Mouse (Mus musculus) cerebellum, adult 11-12 months (tissue): ENCODE measurements around the gene Zc3h18.

Experiments
- DNase-seq: peaks from one replicate; pipeline ENCODE4 v3.0.0; 2022

Zc3h18 gene

DNA sequence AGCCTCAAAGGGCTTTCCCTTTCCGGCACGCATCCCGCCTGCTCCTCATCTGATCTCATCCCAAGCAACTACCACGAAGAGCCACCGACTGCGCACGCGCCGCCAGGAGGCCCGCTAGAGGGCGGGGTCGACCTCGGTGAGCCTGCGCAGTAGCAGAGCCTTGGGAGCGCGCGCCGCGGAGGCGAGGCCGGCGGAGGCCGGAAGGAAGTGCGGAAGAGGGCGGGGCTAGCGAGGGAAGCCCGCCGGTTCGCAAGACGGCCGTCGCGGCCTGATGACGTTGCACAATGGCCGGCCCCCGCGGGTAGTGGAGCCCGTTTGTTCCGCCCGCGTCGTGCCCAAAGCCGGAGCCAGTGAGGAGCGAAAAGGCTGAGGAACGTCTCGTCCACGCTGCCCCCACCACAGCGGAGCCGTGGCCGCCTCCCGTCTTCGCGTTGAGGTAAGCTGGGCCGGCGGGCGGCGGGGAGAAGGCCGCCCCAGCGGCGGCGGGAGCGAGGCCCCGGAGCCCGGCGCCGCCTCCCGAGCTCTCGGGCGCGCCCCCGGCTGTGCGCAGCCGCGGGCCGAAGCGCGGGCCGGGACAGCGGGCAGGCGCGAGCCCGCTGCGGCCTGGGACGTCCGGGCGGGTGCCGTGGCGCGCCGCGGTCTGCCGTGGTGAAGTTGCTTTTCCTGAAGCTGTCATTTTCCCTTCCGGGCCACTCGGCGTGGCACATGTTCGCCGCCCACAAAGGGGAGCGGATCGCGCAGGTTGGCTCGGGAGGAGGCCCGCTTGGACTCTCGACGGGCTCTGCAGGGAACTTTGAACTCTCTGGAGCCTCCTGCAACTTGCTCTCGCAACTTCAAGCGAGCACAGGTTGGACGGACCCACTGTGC is at the start of gene Zc3h18:
Gene Zc3h18, plus strand, starts transcription at position 245 of the 867 bp plus-strand sequence.
- peak; percentile 100 for DNase-seq

DNA sequence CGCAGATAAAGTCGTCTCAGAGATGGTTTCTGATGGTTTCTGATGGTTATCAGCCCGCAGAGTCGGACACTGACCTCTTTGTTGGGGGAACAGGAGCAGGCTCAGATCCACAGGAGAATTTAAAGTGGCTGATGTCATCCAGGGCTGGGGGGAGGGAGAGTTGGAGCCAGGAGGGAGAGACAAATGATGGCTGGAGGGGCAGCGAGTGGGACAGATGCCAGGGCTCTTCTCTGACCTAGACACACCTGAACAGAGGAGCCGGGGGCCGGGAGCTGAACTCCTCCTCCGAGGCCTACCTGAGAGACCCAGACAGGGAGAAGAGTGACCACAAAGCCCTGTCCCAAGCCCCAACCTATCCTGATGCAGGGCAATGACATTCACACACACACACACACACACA is 47.3 kb upstream of the Zc3h18 start:
- DNase-seq: no peak

DNA sequence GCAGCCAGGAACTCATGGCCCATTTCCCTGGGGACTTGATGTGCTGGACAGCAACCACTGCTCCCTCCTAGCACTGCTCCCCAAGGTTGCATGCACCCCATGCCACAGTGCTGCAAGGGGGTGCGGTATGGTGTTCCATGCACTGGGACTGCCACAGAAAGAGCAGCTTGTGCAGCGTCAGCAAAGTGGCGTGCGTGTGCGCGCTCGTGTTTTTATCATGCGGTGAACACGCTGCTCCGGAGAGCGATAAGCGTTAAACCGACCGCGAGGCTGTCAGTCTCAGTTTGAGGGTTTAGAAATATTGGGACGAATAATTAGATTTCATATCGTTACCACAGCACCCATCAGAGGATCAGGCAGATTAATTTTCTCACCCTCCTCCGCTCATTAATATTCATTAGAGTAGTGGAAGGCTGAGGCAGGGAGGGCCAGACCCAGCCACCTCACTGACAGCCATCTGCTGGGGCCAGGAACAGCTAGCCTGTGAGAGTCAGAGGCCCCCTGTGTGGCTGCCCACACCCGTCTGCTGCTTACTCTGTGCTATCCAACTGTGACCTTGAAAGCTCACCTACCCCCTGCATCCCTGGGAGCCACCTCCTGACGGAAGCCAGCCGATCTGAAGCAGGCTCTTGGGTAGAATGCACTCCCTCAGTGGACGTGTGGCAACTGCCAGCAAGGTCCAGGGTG is 46.7 kb upstream of the Zc3h18 start:
- no peak for DNase-seq

DNA sequence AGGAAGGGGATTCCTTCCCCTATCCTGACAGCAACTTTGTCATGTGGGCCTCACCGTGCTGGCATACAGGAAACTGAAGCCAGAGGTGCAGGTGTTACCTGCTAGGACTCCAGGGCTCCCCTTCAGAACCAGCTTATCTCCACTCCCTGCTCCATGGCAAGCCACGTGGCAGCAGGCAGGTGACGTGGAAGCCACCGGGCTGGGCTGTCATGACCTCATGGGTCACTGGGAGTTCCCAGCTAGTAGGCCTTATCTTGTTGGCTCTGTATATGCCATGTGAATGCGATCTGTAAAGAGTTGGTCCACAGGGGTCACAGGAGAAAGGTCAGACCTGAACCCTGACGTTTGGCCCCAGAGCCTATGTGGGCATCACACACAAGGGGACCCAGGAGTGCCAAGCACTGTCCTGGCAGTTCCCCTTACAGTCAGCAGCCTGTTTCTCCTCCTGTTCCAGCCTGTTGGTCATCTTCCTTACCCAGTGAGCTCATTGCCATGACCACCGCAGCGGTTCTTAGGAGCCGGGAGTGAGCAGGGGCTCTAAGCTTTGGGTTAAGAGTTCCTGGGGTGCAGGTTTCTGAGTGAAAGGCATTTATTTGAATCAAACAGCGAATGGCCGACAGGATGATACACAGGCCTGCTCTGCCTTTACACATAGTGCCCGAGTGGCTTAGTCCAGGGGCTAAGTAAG is 45.8 kb upstream of the Zc3h18 start:
- no peak for DNase-seq

GRCm38 (mm10) chr8:122331134-122331523 is 45.3 kb upstream of the Zc3h18 start:
- no peak for DNase-seq

DNA sequence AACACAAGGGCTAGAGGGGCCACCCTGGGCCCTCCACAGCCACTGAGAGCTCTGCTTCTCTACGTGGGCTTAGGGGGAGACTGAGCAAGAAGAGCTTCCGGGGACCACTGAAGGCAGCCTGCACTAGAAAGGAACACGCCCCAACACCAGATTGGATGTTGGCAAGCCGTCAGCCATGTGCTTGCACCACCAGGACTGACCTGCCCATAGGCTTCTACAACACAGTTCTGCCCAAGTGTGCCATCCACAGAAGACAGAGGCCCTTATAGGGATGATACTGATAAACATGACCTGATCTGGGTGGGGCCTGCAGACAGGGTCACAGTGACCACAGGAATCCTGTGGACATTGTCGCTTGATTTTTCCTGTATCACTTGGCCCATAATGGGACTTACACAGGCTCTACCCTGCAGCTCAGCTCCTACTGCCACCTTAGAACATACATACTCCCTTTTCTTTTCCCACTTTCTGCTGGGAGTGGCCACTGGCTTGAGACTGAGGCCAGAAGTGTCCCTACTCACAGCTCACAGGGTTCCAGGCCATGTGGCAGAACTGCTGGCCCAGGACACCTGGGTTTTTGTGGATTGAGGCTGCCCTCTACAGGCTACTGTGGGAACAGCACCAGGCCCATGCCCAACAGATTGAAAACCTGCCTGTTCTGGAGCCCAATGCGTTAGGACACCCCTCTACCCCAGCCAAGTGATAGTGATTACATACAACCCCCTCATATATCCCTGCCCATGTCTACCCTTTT is 43.5 kb upstream of the Zc3h18 start:
- DNase-seq: peak; percentile 77

DNA sequence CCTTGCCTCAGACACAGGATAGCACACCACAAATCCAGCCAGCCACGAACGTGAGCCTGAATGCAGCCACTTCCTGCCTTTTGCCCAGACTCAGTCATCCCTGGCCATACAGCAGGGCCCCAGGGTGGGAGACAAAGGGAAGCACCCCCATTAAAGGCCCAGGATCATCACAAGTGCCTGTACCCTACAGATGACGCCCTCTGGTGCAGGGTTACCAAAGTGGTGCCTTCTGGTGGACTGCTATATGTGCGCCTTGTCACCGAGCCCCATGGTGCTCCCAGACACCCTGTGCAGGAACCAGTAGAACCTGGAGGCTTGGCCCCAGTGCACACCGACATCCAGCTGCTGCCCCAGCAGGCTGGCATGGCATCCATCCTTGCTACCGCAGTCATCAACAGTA is 42.9 kb upstream of the Zc3h18 start:
- DNase-seq: no peak

DNA sequence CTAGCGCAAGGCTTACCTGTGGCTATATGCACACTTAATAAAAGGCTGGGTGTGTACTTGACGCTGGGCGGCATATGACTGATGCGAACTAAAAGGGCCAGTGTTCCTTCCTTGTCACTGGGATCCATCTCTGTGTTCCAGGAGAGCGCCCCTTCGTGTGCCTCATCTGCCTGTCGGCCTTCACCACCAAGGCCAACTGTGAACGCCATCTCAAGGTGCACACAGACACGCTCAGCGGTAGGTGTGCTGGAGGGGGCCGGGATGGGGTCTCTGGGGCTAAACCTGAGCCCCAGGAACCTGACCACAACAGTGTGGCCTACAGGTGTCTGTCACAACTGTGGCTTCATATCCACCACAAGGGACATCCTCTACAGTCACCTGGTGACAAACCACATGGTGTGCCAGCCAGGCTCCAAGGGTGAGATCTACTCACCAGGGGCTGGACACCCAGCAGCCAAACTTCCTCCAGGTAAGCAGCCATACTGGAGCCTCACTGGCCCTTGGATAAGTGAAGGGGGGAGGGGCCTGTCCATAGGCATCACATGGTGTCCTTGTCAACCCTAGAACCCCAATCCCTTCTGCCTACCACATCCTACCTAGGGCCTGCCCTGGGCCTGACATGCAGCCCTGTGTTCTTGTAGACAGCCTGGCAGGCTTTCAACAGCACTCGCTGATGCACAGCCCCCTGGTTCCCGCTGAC is 41.5 kb upstream of the Zc3h18 start:
- DNase-seq: no peak

- DNase-seq: no peak
These were observed 40.7 kb upstream of the Zc3h18 start for GRCm38 (mm10) chr8:122335638-122336250.

- no peak for DNase-seq
These were observed 40.0 kb upstream of the Zc3h18 start for GRCm38 (mm10) chr8:122336251-122336910.

DNA sequence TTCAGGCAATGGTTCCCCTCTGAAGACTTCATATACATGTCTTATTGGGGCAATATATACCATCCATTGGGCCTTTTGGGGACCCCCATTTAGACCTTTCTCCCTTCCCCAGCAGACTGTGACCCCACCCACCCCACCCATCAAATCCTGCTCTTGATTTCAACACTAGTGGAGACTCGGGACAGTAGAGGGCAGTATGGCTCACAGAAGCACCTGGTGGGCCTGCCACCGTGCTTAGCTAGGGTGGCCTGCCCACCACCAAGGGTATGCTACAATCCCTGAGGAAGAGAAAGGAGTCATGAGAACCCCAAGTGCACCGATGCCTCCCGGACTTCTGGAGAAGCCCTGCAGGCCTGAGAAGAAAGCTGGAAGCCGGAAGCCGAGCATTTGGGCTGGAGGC is 37.6 kb upstream of the Zc3h18 start:
- DNase-seq: no peak

GRCm38 (mm10) chr8:122340761-122341160 is 35.6 kb upstream of the Zc3h18 start:
- no peak for DNase-seq

- no peak for DNase-seq
These were observed 34.6 kb upstream of the Zc3h18 start for GRCm38 (mm10) chr8:122341790-122342189.

DNA sequence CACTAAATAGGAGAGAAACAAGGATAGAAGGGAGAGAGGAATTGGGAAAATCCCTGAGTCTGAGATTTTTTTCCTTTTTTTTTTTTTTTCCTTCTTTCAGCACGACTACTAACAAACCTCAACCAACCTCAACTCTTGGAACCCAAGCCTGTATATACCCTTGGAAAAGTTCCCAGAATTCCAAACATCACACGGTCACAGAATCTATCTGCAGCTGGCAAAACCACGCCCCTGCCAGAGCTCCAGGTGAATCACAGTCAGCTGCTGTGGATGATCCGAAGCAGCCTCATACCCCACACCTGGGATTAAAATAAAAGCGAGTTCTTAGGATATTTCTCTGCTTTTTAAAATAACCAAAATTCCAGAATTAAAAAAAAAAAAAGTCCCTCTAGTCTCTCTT is 34.0 kb upstream of the Zc3h18 start:
- DNase-seq: no peak

- no peak for DNase-seq
These were observed 33.6 kb upstream of the Zc3h18 start for GRCm38 (mm10) chr8:122342806-122343209.

DNA sequence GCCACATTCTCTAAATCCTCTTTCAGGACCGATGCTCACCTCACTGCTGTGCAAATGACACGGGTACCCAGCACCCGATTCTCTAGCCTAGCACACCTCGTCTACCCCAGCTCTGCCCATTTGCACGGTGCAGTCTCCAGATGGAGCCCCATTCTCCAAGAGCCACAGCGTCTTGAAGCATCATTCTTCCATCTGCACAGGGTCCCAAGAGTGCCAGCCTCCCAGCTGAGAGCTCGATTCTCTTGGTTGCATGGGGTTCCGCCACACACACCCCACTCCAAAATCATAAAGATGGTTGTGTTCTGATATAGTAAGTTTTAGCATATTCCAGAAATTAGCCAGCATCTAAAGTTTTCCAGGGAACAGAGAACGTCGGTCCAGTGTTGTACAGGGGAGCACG is 33.1 kb upstream of the Zc3h18 start:
- DNase-seq: no peak

DNA sequence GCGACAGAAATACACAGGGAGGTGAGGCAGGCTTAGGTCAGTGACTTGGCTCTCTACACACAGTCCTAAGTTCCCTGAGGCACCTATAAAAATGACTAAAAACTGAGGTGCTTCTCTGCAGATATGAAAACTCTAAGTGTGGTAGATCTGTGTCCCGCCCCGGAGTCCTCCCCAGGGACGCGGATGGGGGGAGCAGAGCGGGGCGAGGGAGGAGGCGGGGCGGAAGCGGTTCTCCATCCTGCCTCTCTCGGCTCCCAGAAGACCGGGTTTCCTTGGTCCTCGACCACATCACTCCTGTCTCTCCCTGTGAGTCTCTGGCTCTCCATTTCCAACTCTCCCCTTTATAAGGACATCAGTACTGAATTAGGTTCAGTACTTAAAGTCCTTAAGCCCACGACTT is 32.7 kb upstream of the Zc3h18 start:
- peak; percentile 62 for DNase-seq

- peak; percentile 55 for DNase-seq
These were observed 32.2 kb upstream of the Zc3h18 start for GRCm38 (mm10) chr8:122344219-122344618.

DNA sequence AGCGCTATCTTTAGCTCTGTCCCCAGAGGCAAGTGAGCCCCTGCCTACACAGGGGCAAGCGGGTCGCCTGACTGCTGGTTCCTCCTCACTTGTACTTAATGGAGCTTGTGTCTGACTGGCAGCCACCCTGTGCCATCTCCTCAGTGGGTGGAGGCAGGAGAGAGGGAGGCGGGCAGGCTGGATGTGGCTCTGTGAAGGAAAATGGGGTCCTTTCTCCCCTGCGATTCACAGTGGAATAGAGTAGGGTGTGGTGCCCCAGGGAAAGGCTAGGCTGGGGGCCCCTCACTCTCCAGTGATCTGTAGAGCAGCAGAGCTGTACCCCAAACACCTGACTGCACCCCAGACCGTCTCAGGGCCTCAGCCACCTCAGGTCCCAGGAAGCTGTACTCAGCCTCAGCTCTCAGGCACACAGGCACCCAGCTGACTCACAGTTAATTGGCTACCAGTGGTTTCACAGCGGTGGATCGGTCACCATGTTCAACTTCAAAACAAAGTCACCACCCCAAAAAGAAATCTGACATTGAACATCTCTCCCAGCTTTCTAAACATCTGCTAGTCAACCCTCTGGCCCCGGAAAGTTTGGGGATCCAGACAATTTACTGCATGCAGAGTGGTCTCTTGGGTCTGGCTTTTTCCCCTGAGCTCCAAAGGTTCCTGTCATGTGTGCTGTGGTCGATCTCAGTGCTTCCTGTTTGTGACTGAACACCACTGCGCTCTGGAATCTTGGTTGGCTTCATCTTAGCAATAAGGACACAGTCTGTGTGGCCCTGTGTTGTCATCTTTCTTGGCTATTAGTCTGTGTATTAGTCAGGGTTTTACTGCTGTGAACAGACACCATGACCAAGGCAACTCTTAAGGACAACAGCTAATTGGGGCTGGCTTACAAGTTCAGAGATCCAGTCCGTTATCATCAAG is 31.0 kb upstream of the Zc3h18 start:
- no peak for DNase-seq
